In the genomic region with DNA sequence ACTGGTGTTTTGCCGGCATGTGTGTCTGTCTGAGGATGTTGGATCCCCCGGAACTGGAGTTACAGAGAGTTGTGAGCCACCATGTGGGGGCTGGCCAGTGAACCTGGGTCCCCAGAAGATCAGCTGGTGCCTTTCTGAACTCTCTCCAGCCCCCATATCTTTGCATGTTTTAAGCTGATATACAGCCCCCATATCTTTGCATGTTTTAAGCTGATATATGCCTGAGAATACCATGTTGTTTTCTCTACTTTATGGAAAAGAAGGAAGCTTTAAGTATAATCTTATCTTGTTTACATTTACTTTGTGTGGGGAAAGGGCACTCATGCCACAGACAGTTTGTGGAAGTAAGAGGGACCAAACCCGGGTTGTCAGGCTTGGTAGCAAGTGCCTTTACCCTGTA, we compare ENCODE assay signal across 27 mouse cellular contexts.
"Had no signal": no experiment of that assay in that cellular context is flagged by ENCODE, and none has a peak within 500 bp of the region (broad histone marks: within the 10 kb centered on the region; RNA-seq: fewer than 3 reads in every experiment).

No protein-coding gene starts in this region.

- H3K27me3 ChIP-seq: embryonic facial prominence, embryonic 12.5 days; embryonic facial prominence, embryonic 13.5 days; embryonic facial prominence, embryonic 15.5 days; forebrain, embryonic 12.5 days; forebrain, embryonic 13.5 days; forebrain, embryonic 15.5 days had no signal

- DNase-seq: cerebellum, adult 9-10 months; cerebellum, adult 9-11 months; cerebellum, postnatal 10 days; cerebellum, postnatal 14 days; cerebellum, postnatal 25 days; cerebellum, postnatal 36 days; embryo, embryonic 11 days; gastrocnemius, adult 2 months; gastrocnemius, postnatal 10 days; gastrocnemius, postnatal 14 days; gastrocnemius, postnatal 25 days; gastrocnemius, postnatal 36 days; heart, adult 11 months; heart, adult 18-20 months; heart, adult 2 months had no signal

- H3K9me3 ChIP-seq: embryonic facial prominence, embryonic 10.5 days; embryonic facial prominence, embryonic 12.5 days; embryonic facial prominence, embryonic 13.5 days; embryonic facial prominence, embryonic 15.5 days; forebrain, embryonic 10.5 days; forebrain, embryonic 12.5 days; forebrain, embryonic 13.5 days; forebrain, embryonic 15.5 days; heart, embryonic 10.5 days had no signal

- H3K36me3 ChIP-seq: embryonic facial prominence, embryonic 10.5 days; embryonic facial prominence, embryonic 12.5 days; embryonic facial prominence, embryonic 13.5 days; embryonic facial prominence, embryonic 15.5 days; forebrain, embryonic 10.5 days; forebrain, embryonic 12.5 days; forebrain, embryonic 15.5 days; heart, embryonic 10.5 days had no signal

- H3K4me3 ChIP-seq: embryonic facial prominence, embryonic 10.5 days; embryonic facial prominence, embryonic 12.5 days; embryonic facial prominence, embryonic 13.5 days; embryonic facial prominence, embryonic 15.5 days; erythroblast, embryonic 14.5 days; forebrain, embryonic 10.5 days; forebrain, embryonic 12.5 days; forebrain, embryonic 13.5 days; forebrain, embryonic 15.5 days; gastrocnemius, adult 2 months; heart, adult 2 months; heart, embryonic 10.5 days had no signal

- H3K9ac ChIP-seq: embryonic facial prominence, embryonic 12.5 days; embryonic facial prominence, embryonic 13.5 days; embryonic facial prominence, embryonic 15.5 days; forebrain, embryonic 12.5 days; forebrain, embryonic 13.5 days; forebrain, embryonic 15.5 days had no signal

- H3K4me1 ChIP-seq: embryonic facial prominence, embryonic 10.5 days; embryonic facial prominence, embryonic 12.5 days; embryonic facial prominence, embryonic 13.5 days; embryonic facial prominence, embryonic 15.5 days; forebrain, embryonic 10.5 days; forebrain, embryonic 12.5 days; forebrain, embryonic 13.5 days; forebrain, embryonic 15.5 days; heart, embryonic 10.5 days had no signal

- ATAC-seq: forebrain, embryonic 13.5 days; forebrain, embryonic 14.5 days; forebrain, embryonic 15.5 days; forebrain, embryonic 16.5 days had no signal

- H3K4me2 ChIP-seq: embryonic facial prominence, embryonic 12.5 days; embryonic facial prominence, embryonic 13.5 days; embryonic facial prominence, embryonic 15.5 days; forebrain, embryonic 12.5 days; forebrain, embryonic 13.5 days; forebrain, embryonic 15.5 days had no signal

- H3K27ac ChIP-seq: embryonic facial prominence, embryonic 10.5 days; embryonic facial prominence, embryonic 12.5 days; embryonic facial prominence, embryonic 13.5 days; embryonic facial prominence, embryonic 15.5 days; forebrain, embryonic 10.5 days; forebrain, embryonic 12.5 days; forebrain, embryonic 13.5 days; forebrain, embryonic 15.5 days; gastrocnemius, adult 2 months; heart, adult 2 months; heart, embryonic 10.5 days had no signal
